8 mouse cellular contexts compared by ENCODE assay signal in genomic region chr2:23155199-23155621, GRCm38 (mm10). TPM values are rescaled to one million over a fixed set of nuclear protein-coding genes. Genes with fewer than 3 reads are reported as not detected.
DNase-seq lines count a peak whose midpoint lies in the region; ATAC-seq lines count a peak whose summit lies in the region.

No protein-coding gene starts in this region.

- H3K27ac ChIP-seq in neural tube, embryonic 14.5 days (ENCODE audit: low read depth, low read length): 0 out of 2 replicates have a peak overlapping the region, but pooled peaks have one; percentile 99

- no peaks in the 10 kb centered on the region for H3K36me3 ChIP-seq in neural tube, embryonic 14.5 days (ENCODE audit: control insufficient read depth, insufficient read depth, low read length)

- peak overlapping the region; percentile 49 for H3K9ac ChIP-seq in neural tube, embryonic 14.5 days (replicated peaks; ENCODE audit: low read depth, low read length)

- peak; percentile 11 for ATAC-seq in neural tube, embryonic 14.5 days (ENCODE audit: low read depth)

- DNase-seq in embryo, embryonic 10 days (ENCODE audit: low spot score): peak; percentile 40
- no peak for DNase-seq in embryo, embryonic 9.5 days (ENCODE audit: extremely low spot score)
- peak; percentile 15 for DNase-seq in urinary bladder, postnatal 25 days (ENCODE audit: low spot score)
- DNase-seq in urinary bladder, postnatal 36 days (ENCODE audit: low spot score in 2 of 2): no peak
- DNase-seq in large intestine, adult 2 months (ENCODE audit: low read depth, low spot score): peak; percentile 64
- no peak for DNase-seq in adrenal gland, adult 18-20 months (ENCODE audit: low spot score in 2 of 2)
- DNase-seq in gastrocnemius, adult 18-20 months (ENCODE audit: low spot score): no peak

- WGBS in large intestine, adult 2 months: 3% methylated on average over 5 of the region's 5 CpGs
- 8% methylated on average over 5 of the region's 5 CpGs for WGBS in neural tube, embryonic 14.5 days

- peak overlapping the region; percentile 70 for H3K4me2 ChIP-seq in neural tube, embryonic 14.5 days (ENCODE audit: low read depth, low read length)

- peaks cover 25% of the 10 kb centered on the region for H3K4me1 ChIP-seq in neural tube, embryonic 14.5 days (ENCODE audit: control insufficient read depth, insufficient read depth, low read length)

- H3K9me3 ChIP-seq in neural tube, embryonic 14.5 days (ENCODE audit: control insufficient read depth, low read length): no peaks in the 10 kb centered on the region

- H3K27me3 ChIP-seq in neural tube, embryonic 14.5 days (ENCODE audit: control insufficient read depth, insufficient read depth, low read length): no peaks in the 10 kb centered on the region

- peak overlapping the region; percentile 84 for H3K4me3 ChIP-seq in neural tube, embryonic 14.5 days (ENCODE audit: low read depth, low read length)

RNA-seq across cellular contexts. Expression of gene Mastl, which starts 0.6 kb away (rescaled TPM):
- 0.46 and 1.6 TPM in 2 replicates for polyA plus RNA-seq in large intestine, adult 2 months (2012; rRNA removed)
- 1.6 and 2.3 TPM in 2 replicates for polyA plus RNA-seq in neural tube, embryonic 14.5 days (2014; fragmentation: Nextera tagmentation; extraction: Ambion mirVana)
- total RNA-seq in adrenal gland, adult 18-20 months (2021): under 1 TPM; 0.22 to 0.53 TPM
- under 1 TPM; 0.41 to 0.50 TPM for total RNA-seq in gastrocnemius, adult 18-20 months (2021)

RNA-seq across cellular contexts. Expression of gene Yme1l1, which starts 1.0 kb away (rescaled TPM):
- polyA plus RNA-seq in large intestine, adult 2 months (2012; rRNA removed): 4.6 and 6.1 TPM in 2 replicates
- polyA plus RNA-seq in neural tube, embryonic 14.5 days (2014; fragmentation: Nextera tagmentation; extraction: Ambion mirVana): 69.6 and 70.4 TPM in 2 replicates
- total RNA-seq in adrenal gland, adult 18-20 months (2021): 10 to 100 TPM; 96.0 to 99.9 TPM
- 10 to 100 TPM; 52.5 to 62.4 TPM for total RNA-seq in gastrocnemius, adult 18-20 months (2021)

RNA-seq across cellular contexts. Expression of gene 4931423N10Rik, which starts 52.1 kb away (rescaled TPM):
- not detected in 2 replicates for polyA plus RNA-seq in large intestine, adult 2 months (2012; rRNA removed)
- polyA plus RNA-seq in neural tube, embryonic 14.5 days (2014; fragmentation: Nextera tagmentation; extraction: Ambion mirVana): 0.21 TPM in 1 of 2 replicates, not detected in the other
- not detected for total RNA-seq in adrenal gland, adult 18-20 months (2021)
- not detected for total RNA-seq in gastrocnemius, adult 18-20 months (2021)

Comparison
In these comparisons a context has a peak if more than half of its experiments do, and no peak if none do; other contexts are left out.
1. DNase-seq: peak in embryo, embryonic 10 days (single experiment), urinary bladder, postnatal 25 days (single experiment) and large intestine, adult 2 months (single experiment); none in embryo, embryonic 9.5 days (single experiment), urinary bladder, postnatal 36 days (0 of 2), adrenal gland, adult 18-20 months (0 of 2) and gastrocnemius, adult 18-20 months (single experiment).